Mouse (Mus musculus): Measurements from ENCODE around the gene Mboat1.

DNA sequence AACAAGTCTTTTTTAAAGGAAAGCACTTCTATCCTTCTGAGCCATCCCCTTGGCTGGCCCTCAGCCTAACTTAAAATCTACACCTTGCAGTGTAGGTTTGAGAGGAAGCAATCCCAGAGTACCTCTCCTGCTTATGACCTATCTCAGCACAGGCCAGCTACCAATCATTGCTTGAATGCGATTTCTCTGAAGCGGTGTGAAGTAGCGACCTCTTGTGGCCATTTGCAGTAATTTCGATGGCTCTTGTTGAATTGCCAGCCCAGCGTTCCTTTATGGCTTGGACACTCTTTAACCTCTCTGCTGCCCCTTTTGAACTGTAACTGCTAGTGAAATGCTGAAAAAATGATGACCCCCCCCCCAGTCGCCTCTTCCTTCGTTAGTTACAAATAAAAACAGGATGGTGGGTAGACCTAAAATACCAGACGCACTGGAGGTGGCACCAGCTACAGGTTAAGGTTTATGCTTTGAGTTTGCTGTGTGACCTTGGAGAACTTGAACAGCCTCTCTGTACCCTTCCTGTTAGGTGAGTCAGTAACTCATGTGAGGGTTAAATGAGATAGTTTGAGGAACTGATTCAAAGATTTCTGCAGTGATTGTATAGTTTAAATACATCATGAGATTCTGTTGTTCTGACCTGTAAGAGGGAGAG, 123.7 kb downstream of the Mboat1 start:
- TF ChIP-seq GATA1 (IDR thresholded peaks at IDR 0.05; ENCODE audit: borderline replicate concordance, low read length) (no peak), FLI1 (IDR thresholded peaks at IDR 0.05; ENCODE audit: low read length) (no peak)
